Mouse (Mus musculus) kidney, adult 18-20 months (tissue): ENCODE data around the gene Als2cl.

ENCODE experiments used
- DNase-seq: peaks from one replicate; pipeline ENCODE4 v3.0.0; 2021

The Als2cl gene

DNA sequence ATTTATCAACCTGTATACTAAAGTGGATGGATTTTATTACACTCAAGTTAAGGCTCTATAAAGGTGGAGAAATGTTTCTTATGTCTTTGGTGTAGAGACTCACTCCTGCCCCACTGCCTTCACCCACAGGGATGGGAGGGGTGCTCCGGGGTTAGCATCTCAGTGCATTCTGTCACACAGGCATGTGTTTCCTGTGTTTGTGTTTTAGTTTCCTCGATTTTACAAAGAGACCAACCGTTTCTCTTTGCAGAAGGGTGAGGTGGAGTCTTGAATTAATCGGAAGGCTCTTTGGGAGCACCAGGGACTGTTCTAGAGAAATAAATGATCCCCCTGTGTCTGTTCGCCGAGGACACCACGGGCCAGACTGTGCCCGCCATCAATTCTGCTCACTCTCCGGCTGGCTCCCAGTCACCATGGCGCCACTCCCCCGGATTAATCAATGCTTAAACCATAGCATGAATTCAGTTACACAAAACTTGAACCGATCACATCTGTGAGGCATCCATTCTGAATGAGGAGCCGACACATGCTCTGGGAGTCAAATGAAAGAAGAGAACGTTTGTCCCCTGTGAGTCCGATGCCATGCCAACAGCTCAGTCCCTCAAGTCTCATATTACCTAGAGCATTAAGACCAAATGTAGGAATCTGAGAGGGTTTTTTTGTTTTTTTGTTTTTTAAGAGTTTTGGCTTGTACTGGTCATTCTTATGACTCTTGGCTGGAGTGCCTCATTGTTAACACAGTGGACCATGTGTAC, 41.2 kb downstream of the Als2cl start:
- no peak for DNase-seq

DNA sequence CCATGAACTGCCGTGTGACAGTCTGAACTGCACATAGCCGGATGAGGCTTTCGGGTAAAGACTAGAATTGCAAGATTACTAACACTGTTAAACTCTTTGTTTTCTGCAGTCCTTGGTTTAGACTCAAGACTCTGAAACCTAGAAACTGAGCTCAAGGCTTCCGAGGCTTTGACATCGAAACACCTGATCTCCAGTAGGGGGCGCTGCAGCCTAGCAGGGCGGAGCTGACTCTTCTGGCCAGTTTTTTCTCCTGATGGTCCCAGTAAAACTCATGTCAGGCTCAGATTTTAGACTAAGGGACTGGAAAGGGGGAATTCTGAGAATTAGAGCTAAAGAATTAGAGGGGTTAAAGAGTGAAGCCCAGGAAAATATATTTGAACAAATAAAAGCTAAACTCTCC, 43.1 kb downstream of the Als2cl start:
- peak; percentile 69 for DNase-seq

GRCm38 (mm10) chr9:110931573-110931972, 51.9 kb downstream of the Als2cl start:
- DNase-seq, result no peak

DNA sequence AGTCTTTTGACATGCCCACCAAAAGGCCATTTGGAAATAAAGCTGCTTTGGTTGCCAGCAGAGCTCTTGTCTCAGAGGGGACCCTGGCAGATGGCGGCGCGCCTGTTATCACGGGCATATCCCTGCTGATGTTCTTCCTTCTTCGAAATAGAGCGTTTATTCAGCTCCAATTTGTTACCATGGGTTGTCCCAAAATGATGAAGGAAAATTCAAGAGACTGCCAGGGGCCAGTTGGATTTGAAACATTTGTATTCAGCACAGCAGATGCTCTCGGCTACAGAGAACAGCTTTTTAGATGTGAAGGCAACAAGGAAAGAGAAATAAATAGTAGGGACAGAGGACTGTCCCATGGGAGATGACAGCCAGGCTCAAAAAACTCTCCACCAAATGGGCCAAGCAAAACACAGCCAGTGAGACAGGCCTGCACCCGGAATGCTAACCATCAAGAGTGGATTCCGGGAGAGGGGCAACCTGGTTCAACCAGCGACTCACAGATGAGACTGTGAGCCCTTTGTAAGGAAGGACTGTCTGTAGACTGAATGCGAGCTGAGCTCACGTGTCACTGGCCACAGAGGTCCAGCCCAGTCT, 54.3 kb downstream of the Als2cl start:
- DNase-seq, result peak; percentile 8

DNA sequence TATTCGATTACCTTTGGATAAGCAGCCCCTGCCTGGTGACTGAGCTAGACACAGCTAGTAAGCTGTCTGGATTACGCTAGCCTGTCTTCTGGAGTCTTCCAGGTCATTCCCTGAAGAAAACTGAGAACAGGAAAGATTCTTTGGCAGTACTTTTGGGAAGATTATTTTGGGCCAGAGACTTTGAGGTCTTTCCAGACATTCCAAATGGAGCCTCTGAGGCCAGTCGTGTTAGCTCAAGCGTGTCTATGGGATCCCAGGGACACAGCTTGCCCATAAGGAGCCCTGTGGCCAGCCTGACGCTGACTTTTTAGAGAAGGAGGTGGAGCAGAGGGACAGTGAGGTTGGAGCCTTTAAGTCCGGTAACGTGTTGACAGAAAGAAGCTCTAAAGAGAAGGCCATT, 56.3 kb downstream of the Als2cl start:
- no peak for DNase-seq

DNA sequence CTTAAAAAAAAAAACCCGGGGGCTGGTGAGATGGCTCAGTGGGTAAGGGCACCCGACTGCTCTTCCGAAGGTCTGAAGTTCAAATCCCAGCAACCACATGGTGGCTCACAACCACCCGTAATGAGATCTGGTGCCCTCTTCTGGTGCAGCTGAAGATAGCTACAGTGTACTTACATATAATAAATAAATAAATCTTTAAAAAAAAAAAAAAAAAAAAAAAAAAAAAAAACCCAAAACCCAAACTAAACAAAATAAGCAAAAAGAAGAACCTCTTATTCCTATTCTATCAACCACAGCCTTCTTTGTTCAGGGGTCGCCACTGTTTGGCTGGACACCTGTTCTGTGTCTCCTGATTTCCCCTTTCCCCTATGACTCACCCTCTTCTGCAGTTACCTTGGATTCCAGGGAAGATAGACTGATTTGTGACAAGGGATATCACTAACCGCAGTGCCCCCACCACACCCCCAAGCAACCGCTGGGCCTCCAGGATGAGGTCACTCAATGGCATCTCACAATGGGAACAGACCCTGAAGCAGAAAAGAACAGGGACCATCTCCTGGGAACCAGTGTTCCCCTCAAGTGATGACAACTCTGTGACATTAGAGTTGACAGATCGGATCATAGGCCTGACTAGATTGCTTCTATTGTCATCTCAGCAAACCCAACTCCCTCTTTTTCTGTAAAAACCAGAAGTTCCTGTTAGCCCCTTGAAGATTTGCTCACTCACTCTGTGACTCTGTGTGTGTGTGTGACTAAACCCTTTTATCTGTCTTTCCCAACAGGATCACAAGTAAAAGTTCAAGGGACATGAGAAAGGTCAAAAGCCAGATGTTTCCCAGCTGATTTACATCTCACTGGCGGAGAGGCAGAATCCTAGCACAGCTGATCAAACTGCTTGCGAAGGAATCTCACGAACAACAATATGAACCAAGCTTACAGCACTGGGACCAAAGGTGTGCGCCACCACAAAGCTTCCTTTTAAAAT, 58.1 kb downstream of the Als2cl start:
- no peak for DNase-seq

DNA sequence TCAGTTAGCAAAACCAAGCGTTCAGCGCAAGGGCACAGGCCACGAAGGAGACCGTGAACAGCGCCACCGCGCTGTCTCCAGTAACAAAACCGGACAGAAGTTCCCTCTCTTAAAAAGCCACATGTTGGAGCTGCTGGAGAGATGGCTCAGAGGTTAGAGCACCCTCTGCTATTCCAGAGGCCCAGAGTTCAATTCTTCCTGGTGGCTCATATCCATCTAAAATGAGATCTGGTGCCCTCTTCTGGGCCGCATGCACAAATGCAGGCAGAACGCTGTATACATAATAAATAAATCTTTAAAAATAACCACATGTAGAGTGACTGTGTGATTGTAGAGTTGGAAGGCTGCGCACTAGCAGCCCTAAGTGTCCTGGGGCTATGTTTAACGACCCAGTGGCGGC, 64.6 kb downstream of the Als2cl start:
- DNase-seq, result no peak

DNA sequence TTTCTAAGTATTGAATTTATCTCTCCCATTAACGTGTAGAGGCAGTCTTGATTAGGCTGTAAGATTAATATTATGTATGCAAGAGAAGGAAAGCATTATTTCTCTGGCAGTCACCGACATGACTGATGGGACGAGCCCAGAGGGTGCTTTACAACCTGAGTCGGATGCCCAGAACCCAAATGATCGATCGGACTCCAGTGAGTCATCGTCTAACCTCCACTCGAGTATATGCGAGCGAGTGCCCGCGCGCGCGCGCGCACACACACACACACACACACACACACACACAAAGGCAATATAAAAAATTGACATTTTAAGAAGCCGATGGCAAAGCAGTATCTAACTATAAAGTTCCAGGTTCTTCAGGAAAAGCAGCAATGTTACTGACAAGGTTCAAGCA, 65.7 kb downstream of the Als2cl start:
- DNase-seq, result no peak

DNA sequence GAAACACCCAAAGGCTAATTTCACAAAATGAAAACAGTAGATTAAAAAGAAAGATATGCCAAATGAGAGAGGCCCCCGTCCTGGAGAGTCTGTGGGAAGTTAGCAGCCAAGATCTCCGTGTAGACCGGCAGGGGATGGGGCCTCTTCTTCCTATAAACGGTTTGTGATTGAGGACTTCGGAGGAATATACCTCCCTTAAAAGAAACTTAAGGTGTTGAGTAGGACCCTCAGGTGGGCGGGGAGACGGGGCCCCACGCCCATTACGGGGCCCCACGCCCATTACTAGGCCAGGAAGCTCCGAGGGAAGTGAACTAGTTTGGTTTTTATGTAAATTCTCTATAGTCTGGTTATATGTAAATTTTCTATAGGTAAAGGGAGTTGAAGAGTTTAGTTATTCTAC, 66.3 kb downstream of the Als2cl start, which contains the start of gene Tdgf1:
Gene Tdgf1 (minus strand): TSS at position 233 of the 400 bp plus-strand sequence.
- DNase-seq, result no peak

DNA sequence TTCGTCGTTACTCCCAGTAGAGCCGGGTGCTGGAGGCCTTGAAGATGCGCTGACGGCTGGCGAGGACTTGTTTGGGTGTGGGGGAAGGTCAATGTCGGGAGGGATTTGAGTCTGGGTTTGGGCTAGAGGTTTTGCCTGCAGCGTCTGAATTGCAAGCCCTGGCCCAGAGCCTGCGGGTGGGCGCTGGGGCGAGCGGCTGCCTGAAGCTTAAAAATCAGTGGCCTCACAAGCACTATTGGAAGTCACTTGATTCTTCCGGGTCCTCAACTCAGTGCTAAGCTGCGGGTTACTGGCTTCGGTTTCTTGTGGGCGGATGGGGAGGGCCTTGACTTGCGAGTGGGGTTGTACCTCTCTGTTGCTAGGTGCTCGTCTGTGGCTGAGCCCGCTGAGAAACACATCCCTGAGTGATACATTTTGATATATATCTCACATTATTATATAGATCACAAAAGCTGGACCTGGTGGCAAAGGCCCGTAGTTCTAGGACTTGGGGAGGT, 66.9 kb downstream of the Als2cl start:
- DNase-seq, result no peak

DNA sequence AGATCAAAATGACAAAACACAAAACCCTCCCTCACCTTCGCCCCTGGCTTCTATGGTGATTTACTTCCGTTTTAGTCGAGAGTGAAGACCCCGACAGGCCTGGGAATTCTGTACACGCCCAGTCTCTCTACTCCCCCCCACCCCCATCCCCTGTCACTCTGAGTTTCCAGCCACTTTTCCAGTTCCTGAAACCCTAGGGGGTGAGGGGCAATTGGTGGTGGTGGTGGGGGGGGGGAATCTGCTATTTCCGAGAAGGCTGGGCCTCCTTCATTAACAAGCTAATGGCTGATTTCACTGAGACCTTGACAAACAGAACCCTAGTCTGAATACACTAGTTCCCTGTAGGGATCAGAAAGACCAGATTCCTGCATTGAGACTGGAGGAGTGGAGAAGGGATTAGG, 67.6 kb downstream of the Als2cl start:
- no peak for DNase-seq

- DNase-seq, result no peak
These were observed 68.2 kb downstream of the Als2cl start for GRCm38 (mm10) chr9:110947900-110948299.

- DNase-seq, result no peak
These were observed 69.2 kb downstream of the Als2cl start for GRCm38 (mm10) chr9:110948813-110949310.

- no peak for DNase-seq
These were observed 70.4 kb downstream of the Als2cl start for GRCm38 (mm10) chr9:110950109-110950508.
